Mouse (Mus musculus) gastrocnemius, postnatal 14 days (tissue): ENCODE measurements at regions not wholly inside any gene's neighbourhood (a gene's known extent, or its start where the extent isn't known, plus 50 kb on each side); places are given as distances from the start of the nearest gene placed in this dataset.

Experiments
- DNase-seq: peaks from one replicate; pipeline ENCODE4 v3.0.0; 2021; ENCODE audit warnings: mixed read lengths
- intact Hi-C: fragments of 180-260 bp; cut with DNase I; formaldehyde crosslinking; loops from one replicate; pipeline ENCODE4 v1.15.1; 2025; ENCODE audit warnings: low total_unique reads

DNA sequence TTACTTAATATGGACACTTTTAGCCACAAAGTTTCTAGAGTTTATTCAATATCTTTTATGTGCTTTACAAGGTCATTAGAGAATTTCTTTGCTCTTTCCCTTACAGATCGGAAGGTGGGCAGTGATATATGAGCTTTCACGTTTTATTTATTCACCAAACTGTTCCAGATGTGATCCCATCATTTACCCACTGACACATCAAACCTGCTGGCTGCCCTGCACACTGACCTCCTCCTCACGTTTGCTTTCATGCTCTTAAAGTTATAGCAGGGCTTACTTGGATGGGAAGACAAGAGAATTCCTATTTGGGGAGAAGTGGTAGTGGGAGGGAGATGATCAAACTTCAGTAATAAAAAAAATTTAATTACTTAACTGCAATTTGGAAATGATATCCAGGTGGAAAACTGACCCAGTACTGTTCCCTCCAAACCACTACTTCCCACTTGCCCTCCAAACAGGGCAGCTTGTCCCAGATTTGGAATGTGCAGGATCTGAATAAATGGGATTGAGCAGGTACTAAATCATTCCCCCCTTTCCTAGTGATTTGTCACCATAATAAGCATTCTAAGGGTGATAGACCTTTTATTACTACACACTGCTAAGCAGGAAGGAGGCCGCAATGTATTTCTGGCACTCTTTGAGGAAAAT lies 144.2 kb downstream of the 1700020N15Rik start:
- intact Hi-C loops: loop anchor here (10.0 kb wide), 1 partner anchor 814 kb away; no protein-coding TSS in a partner anchor
- DNase-seq: no peak

DNA sequence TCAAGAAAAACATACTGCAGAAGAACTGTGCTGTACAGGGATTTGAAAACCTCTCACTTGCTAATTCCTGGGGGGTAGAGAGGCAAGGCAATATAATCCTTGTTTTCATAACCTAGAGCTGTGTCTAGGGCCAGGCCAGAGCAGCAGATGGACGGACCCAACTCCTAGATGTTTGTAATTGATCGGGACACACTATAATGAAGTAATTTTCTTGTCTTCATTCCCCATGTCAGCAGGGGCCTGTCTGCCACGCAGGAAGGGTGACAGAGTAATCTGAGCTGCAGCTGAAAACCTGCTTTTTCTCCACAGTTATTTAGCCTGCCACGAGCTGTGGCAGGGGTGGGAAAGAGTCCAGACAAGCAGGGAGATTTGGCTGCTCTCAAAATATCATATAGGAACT lies 149.2 kb downstream of the 1700020N15Rik start:
- intact Hi-C loops: no loop called here

DNA sequence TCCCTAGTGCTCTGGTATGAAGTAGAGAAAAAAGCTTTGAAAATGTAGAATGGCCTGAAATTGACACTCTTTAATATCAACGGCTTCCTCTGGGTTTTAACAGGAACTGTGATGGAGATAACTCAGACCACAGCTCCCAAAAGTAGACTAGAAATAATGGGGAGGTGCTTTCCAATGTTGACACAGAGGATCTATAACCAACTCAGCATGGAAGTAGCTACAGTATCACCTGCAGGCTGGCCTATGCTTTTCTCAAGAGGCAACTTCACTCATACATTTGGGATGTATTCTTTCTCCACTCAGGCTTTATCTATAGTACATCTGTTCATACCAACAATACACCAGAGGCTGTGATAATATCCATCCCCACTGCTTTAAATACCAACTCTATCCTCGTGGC lies 154.5 kb downstream of the 1700020N15Rik start:
- no peak for DNase-seq
- intact Hi-C loops: no loop called here

More for the DNA sequence above, 149.2 kb downstream of the 1700020N15Rik start:
- DNase-seq: no peak
